Mouse (Mus musculus): ENCODE data around the gene Myo1f.
"Not testable (repeated sequence)": the region's sequence is repeated elsewhere in the genome, so short reads cannot be mapped to it uniquely, and the experiment has no call there.

Myo1f gene

GRCm38 (mm10) chr17:33586011-33586410, 30.5 kb downstream of the Myo1f start:
- no peak for DNase-seq

GRCm38 (mm10) chr17:33597271-33597670, 41.8 kb downstream of the Myo1f start:
- no peak for DNase-seq

GRCm38 (mm10) chr17:33598506-33598905, 43.0 kb downstream of the Myo1f start:
- DNase-seq: no peak

- DNase-seq: no peak
Observed at GRCm38 (mm10) chr17:33599836-33600475, 44.4 kb downstream of the Myo1f start.

- DNase-seq: no peak
Observed at GRCm38 (mm10) chr17:33600831-33601230, 45.3 kb downstream of the Myo1f start.

- no peak for DNase-seq
Observed at GRCm38 (mm10) chr17:33601947-33602346, 46.4 kb downstream of the Myo1f start.

- DNase-seq: no peak
Observed at GRCm38 (mm10) chr17:33607273-33607672, 51.8 kb downstream of the Myo1f start.

GRCm38 (mm10) chr17:33610548-33610947, 55.0 kb downstream of the Myo1f start:
- DNase-seq: no peak

- not testable (repeated sequence) for DNase-seq
Observed at GRCm38 (mm10) chr17:33613726-33614125, 58.2 kb downstream of the Myo1f start.

- no peak for DNase-seq
Observed at GRCm38 (mm10) chr17:33627281-33627680, 71.8 kb downstream of the Myo1f start.

- peak; percentile 89 to 91 for DNase-seq
Observed at GRCm38 (mm10) chr17:33628621-33629486, 73.3 kb downstream of the Myo1f start, which contains the start of gene Zfp414. Gene Zfp414, plus strand, starts transcription at chr17:33629090.

GRCm38 (mm10) chr17:33629487-33630125, 74.1 kb downstream of the Myo1f start:
- DNase-seq: peak in 1 of 2 experiments; percentile 35

- DNase-seq: no peak
Observed at GRCm38 (mm10) chr17:33630171-33630895, 74.8 kb downstream of the Myo1f start.

- DNase-seq: peak in 1 of 2 experiments; percentile 23
Observed at GRCm38 (mm10) chr17:33631236-33631635, 75.7 kb downstream of the Myo1f start.

- DNase-seq: peak; percentile 82
Observed at GRCm38 (mm10) chr17:33631796-33632195, 76.3 kb downstream of the Myo1f start.

GRCm38 (mm10) chr17:33637038-33637437, 81.5 kb downstream of the Myo1f start:
- no peak for DNase-seq

GRCm38 (mm10) chr17:33637516-33638276, 82.2 kb downstream of the Myo1f start, which contains the start of gene Pram1:
Gene Pram1, plus strand, starts transcription at chr17:33638056.
- no peak for DNase-seq

GRCm38 (mm10) chr17:33639743-33640142, 84.2 kb downstream of the Myo1f start:
- DNase-seq: no peak

GRCm38 (mm10) chr17:33644068-33644467, 88.6 kb downstream of the Myo1f start:
- DNase-seq: no peak

GRCm38 (mm10) chr17:33645073-33645472, 89.6 kb downstream of the Myo1f start:
- no peak for DNase-seq

- no peak for DNase-seq
Observed at GRCm38 (mm10) chr17:33649781-33650475, 94.4 kb downstream of the Myo1f start.

All from cerebellum, adult 18-20 months (tissue).